Mouse (Mus musculus) central nervous system, embryonic 18 days (tissue): ENCODE measurements around the gene 1700029F12Rik. TPM values are rescaled to one million over a fixed set of nuclear protein-coding genes. Genes with fewer than 3 reads are reported as not detected.

ENCODE experiments used
- polyA plus RNA-seq: library from polyadenylated mRNA; depleted of rRNA; stranded (reverse); fragments of >200 nt; gene quantifications from 2 replicates; pipeline ENCODE4 v1.2.3, GENCODE M21; 2012; rRNA removed

The 1700029F12Rik gene
- polyA plus RNA-seq: not detected in 2 replicates

DNA sequence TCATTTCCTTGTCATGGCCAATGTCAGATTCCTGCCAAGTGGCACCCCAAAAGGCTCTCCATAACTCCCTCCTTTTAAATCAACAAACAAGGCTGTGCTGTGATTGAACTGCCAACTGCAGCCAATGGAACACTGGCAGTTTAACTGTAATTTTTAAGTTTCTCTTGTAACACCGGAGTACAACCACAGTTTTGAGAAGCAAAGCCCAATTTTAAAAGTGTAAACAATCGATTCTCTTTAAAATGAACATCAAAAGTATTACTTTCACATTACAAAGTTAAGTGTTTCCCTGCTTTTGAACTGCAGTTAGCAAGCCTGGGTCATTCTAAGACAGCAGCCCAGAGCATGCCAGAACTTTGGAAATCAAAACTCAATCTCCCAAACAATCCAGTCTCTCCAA is at the start of gene 1700029F12Rik:
TSS of gene 1700029F12Rik (minus strand) at position 101 of the 400 bp plus-strand sequence.

GRCm38 (mm10) chr13:97066649-97067550 is 32.7 kb upstream of the 1700029F12Rik start, which contains the start of gene Fam169a:
Gene Fam169a (plus strand): TSS chr13:97067286.

Other genes with a start within 250 kb of the 1700029F12Rik start
- gene Gcnt4, start 109.7 kb downstream of the 1700029F12Rik start, polyA plus RNA-seq: 0.32 and 0.36 TPM in 2 replicates
- gene Fam169a, start 32.9 kb upstream of the 1700029F12Rik start, polyA plus RNA-seq: 18.7 and 21.0 TPM in 2 replicates
- 0.45 and 0.47 TPM in 2 replicates for gene Gm6169, start 64.9 kb upstream of the 1700029F12Rik start, polyA plus RNA-seq
- 29.9 and 33.7 TPM in 2 replicates for gene Gfm2, start 103.6 kb upstream of the 1700029F12Rik start, polyA plus RNA-seq
- gene Nsa2, start 103.6 kb upstream of the 1700029F12Rik start, polyA plus RNA-seq: 79.6 and 83.8 TPM in 2 replicates
- 36.9 and 38.6 TPM in 2 replicates for gene Hexb, start 164.0 kb upstream of the 1700029F12Rik start, polyA plus RNA-seq
- 319 and 378 TPM in 2 replicates for gene Enc1, start 206.7 kb upstream of the 1700029F12Rik start, polyA plus RNA-seq